Mouse (Mus musculus) heart, embryonic 13.5 days (tissue): ENCODE results near the gene Arap1. TPM values are rescaled to one million over a fixed set of nuclear protein-coding genes. Genes with fewer than 3 reads are reported as not detected.

Experiments used
- ATAC-seq: fragments of 200-750 bp; cut with Nextera tagmentation; 2 replicates; pipeline ENCODE4 v1.8.0; 2017; ENCODE audit warnings: moderate TSS enrichment; ENCODE audit not compliant: insufficient number of reproducible peaks, low FRiP score, low TSS enrichment; ENCODE audit errors: extremely low read depth
- H3K27ac ChIP-seq: fragments of 300-500 bp; sonication (generic); replicated peaks from 2 replicates; pipeline ENCODE4 v1.5.1; 2015; ENCODE audit warnings: moderate library complexity, mild to moderate bottlenecking, inconsistent platforms
- H3K27me3 ChIP-seq: fragments of 300-500 bp; sonication (generic); replicated peaks from 2 replicates; pipeline ENCODE4 v1.6.1; 2015; ENCODE audit warnings: mild to moderate bottlenecking, inconsistent platforms
- H3K36me3 ChIP-seq: fragments of 300-500 bp; sonication (generic); 2 replicates; pipeline ENCODE4 v1.6.1; 2015; ENCODE audit warnings: mild to moderate bottlenecking, inconsistent platforms
- H3K4me1 ChIP-seq: fragments of 300-500 bp; sonication (generic); 2 replicates; pipeline ENCODE4 v1.6.1; 2015; ENCODE audit warnings: inconsistent platforms
- H3K4me2 ChIP-seq: fragments of 300-500 bp; sonication (generic); 2 replicates; pipeline ENCODE4 v1.6.1; 2015; ENCODE audit warnings: inconsistent platforms, mild to moderate bottlenecking, moderate library complexity
- H3K4me3 ChIP-seq: fragments of 300-500 bp; sonication (generic); 2 replicates; pipeline ENCODE4 v1.5.1; 2015; ENCODE audit warnings: moderate library complexity, mild to moderate bottlenecking, inconsistent platforms
- H3K9ac ChIP-seq: fragments of 300-500 bp; sonication (generic); 2 replicates; pipeline ENCODE4 v1.6.1; 2015; ENCODE audit warnings: inconsistent platforms, mild to moderate bottlenecking, moderate library complexity
- H3K9me3 ChIP-seq: fragments of 300-500 bp; sonication (generic); 2 replicates; pipeline ENCODE4 v1.6.1; 2016; ENCODE audit warnings: inconsistent platforms
- WGBS: fragments of 180-500 bp; shearing (Covaris S2); methylation state at CpG from one replicate; pipeline ENCODE4 v1.1.7; 2015; ENCODE audit warnings: mixed read lengths; 5-methylcytosine and 5-hydroxymethylcytosine counted together
- polyA plus RNA-seq: library from polyadenylated mRNA; unstranded; fragments of >200 nt; fragmentation: Nextera tagmentation; extraction: Ambion mirVana; gene quantifications from 2 replicates; pipeline ENCODE4 v1.2.1, GENCODE M21; 2015

The Arap1 gene
- polyA plus RNA-seq, 1 experiment from 2014 or later: 26.3 TPM

GRCm38 (mm10) chr7:101363914-101364313, 16.0 kb downstream of the Arap1 start:
- Histone ChIP-seq H3K4me2 (no peak overlapping the region), H3K9me3 (no peaks in the 10 kb centered on the region), H3K27me3 (no peaks in the 10 kb centered on the region), H3K27ac (no peak overlapping the region), H3K36me3 (no peaks in the 10 kb centered on the region), H3K4me3 (no peak overlapping the region), H3K4me1 (peaks cover 21% of the 10 kb centered on the region; the same call in 1 of the 2 replicates), H3K9ac (no peak overlapping the region)
- WGBS: 67% methylated on average over 5 of the region's 5 CpGs
- no peak for ATAC-seq

DNA sequence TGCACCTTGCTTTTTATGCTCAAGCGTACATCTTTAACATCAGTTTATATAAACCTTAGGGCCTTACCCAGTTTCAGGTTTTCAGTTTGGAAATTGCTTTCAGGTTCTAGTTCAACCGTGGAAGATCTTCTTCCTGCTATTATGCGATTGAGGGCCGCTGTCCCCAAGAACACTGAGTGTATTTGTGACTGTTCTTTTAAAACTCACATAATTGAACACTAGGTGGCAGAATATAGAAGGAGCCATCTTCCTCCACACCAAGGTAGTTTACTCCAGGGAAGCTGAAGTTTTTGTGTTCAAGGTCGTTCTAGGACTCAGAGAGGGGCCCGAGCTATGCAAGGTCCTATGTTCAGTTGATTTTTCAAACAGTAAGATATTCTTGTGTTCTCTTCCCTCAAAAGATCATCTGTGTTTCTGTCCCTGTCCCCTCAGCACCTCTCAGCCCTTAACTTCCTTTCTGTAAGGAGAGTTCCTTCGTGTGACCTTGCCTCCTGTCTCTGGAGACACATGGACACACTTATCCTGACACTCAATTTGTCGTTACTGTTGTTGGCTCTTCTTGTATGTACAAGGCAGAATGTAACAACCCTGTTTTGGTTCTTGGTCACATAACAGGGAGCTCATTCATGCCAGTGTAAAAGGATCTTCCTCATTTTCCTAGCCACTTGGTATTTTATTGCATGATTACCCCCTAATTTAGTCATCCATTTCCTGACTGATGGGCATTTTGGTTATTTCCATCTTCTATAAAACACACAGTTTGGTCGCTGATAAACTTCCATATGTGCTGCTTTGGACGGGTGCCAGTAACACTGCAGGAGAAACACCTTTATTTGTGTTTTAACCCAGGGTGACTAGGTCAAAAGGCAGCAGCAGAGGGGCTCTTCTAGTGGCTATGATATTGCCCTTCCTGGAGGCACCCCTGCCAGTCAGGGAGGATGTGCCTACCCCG, 20.3 kb downstream of the Arap1 start:
- WGBS: 57% methylated on average over 11 of the region's 11 CpGs
- no peak overlapping the region for H3K4me3 ChIP-seq
- H3K4me1 ChIP-seq: peaks cover 10% of the 10 kb centered on the region; the same call in 1 of the 2 replicates
- H3K9me3 ChIP-seq: 0 out of 2 replicates have a peak, but pooled peaks cover 4% of the 10 kb centered on the region
- no peak overlapping the region for H3K4me2 ChIP-seq
- H3K36me3 ChIP-seq: no peaks in the 10 kb centered on the region
- H3K27me3 ChIP-seq: peaks cover 10% of the 10 kb centered on the region; the same call in 1 of the 2 replicates
- no peak overlapping the region for H3K9ac ChIP-seq
- ATAC-seq: no peak
- no peak overlapping the region for H3K27ac ChIP-seq

DNA sequence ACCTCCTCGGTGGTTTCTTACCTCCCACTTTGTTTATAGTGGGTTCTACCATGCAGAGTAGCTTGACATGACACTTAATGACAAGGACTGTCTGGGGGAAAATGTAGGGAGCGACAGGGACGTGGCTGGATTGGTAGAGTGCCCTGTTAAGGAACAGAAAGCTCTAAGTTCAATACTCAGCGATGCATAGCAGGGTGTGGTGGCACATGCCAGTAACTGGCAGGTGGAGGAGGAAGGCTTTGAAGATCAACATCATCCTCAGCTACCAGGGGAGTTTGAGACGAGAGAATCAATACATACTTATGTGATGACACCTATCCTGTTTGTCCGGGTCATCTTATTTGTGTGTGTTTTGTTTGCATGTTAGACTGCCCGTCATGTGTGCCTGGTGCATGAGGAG, 21.8 kb downstream of the Arap1 start:
- Histone ChIP-seq H3K9me3 (0 out of 2 replicates have a peak, but pooled peaks cover 4% of the 10 kb centered on the region), H3K27me3 (peaks cover 13% of the 10 kb centered on the region; the same call in 1 of the 2 replicates), H3K9ac (no peak overlapping the region), H3K36me3 (no peaks in the 10 kb centered on the region), H3K4me1 (peaks cover 4% of the 10 kb centered on the region; the same call in 1 of the 2 replicates), H3K4me3 (no peak overlapping the region), H3K4me2 (no peak overlapping the region), H3K27ac (no peak overlapping the region)
- 72% methylated on average over 7 of the region's 7 CpGs for WGBS
- ATAC-seq: no peak

DNA sequence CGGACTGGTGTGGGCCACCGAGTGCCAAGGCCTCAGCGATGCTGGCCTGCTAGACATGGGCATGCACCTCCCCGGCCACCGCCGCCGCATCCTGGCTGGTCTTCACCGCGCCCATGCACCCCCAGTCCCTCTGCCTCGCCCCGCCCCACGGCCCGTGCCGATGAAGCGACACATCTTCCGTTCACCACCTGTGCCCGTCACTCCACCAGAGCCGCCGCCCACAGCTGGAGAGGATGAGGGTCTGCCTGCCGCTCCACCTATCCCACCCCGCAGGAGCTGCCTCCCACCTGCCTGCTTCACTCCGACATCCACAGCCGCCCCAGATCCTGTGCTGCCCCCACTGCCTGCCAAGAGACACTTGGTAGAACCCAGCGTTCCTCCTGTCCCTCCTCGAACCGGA, 25.2 kb downstream of the Arap1 start:
- H3K4me2 ChIP-seq: no peak overlapping the region
- H3K9ac ChIP-seq: no peak overlapping the region
- no peak overlapping the region for H3K4me3 ChIP-seq
- peaks cover 13% of the 10 kb centered on the region; the same call in 1 of the 2 replicates for H3K27me3 ChIP-seq
- H3K36me3 ChIP-seq: no peaks in the 10 kb centered on the region
- 74% methylated on average over 26 of the region's 26 CpGs for WGBS
- peaks cover 13% of the 10 kb centered on the region for H3K4me1 ChIP-seq
- H3K27ac ChIP-seq: no peak overlapping the region
- no peak for ATAC-seq
- H3K9me3 ChIP-seq: 0 out of 2 replicates have a peak, but pooled peaks cover 4% of the 10 kb centered on the region

DNA sequence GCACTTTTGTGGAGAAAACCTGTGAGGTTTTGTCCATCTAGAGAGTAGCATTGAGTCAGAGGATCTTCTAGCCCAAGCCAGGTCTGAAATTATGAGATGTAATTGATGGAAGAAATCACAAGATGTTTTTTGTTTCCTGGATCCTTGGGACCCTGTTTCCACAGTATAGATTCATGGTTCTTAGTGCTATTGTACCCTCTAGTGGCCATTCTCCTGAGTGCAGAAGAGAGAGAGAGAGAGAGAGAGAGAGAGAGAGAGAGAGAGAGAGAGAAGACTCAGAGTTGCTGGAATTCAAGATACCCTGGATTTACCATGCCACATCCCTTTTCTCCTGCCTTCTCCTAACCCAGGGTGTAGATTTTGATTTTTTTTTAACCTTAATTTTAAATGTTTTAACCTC, 26.3 kb downstream of the Arap1 start:
- no peaks in the 10 kb centered on the region for H3K36me3 ChIP-seq
- no peak overlapping the region for H3K27ac ChIP-seq
- ATAC-seq: 0 out of 2 replicates have a peak, but pooled peaks have one; percentile 37
- no peak overlapping the region for H3K9ac ChIP-seq
- H3K4me1 ChIP-seq: peaks cover 22% of the 10 kb centered on the region
- H3K4me2 ChIP-seq: no peak overlapping the region
- peaks cover 13% of the 10 kb centered on the region; the same call in 1 of the 2 replicates for H3K27me3 ChIP-seq
- H3K9me3 ChIP-seq: 0 out of 2 replicates have a peak, but pooled peaks cover 4% of the 10 kb centered on the region
- no peak overlapping the region for H3K4me3 ChIP-seq

GRCm38 (mm10) chr7:101376701-101377340, 29.0 kb downstream of the Arap1 start:
- H3K4me2 ChIP-seq: no peak overlapping the region
- H3K4me3 ChIP-seq: no peak overlapping the region
- peaks cover 13% of the 10 kb centered on the region; the same call in 1 of the 2 replicates for H3K27me3 ChIP-seq
- no peak for ATAC-seq
- H3K36me3 ChIP-seq: no peaks in the 10 kb centered on the region
- no peak overlapping the region for H3K27ac ChIP-seq
- 72% methylated on average over 10 of the region's 10 CpGs for WGBS
- peaks cover 31% of the 10 kb centered on the region for H3K4me1 ChIP-seq
- no peak overlapping the region; the same call in 1 of the 2 replicates for H3K9ac ChIP-seq
- no peaks in the 10 kb centered on the region for H3K9me3 ChIP-seq

DNA sequence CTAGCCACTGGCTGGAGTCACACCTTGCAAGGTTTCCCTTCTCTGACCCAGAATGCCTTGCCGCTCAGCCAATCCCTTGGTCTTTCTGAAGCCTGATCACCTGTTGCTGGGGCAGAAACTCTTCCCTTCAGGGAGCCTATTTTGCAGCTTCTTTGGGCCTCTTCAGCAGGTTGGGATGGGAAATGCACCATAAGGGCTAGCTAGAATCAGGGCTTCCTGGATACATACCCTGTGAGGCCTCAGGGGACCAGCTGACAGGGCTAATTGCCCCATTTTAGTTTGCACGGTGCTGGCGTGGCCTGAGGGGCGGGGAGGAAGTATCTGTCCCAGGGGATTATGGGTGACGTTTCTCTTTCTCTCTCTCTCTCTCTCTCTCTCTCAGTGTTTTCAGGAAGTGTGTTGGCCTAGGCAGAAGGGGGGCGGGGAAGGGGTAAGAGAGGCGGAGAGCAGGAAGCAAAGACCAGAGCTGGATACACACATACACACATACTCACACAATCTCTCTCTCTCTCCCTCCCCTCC, 29.9 kb downstream of the Arap1 start:
- peak overlapping the region; percentile 65 for H3K4me2 ChIP-seq
- peaks cover 8% of the 10 kb centered on the region; the same call in 1 of the 2 replicates for H3K27me3 ChIP-seq
- peaks cover 31% of the 10 kb centered on the region for H3K4me1 ChIP-seq
- no peaks in the 10 kb centered on the region for H3K9me3 ChIP-seq
- H3K4me3 ChIP-seq: peak overlapping the region; percentile 40
- peak overlapping the region; percentile 77 for H3K9ac ChIP-seq
- no peaks in the 10 kb centered on the region for H3K36me3 ChIP-seq
- H3K27ac ChIP-seq: peak overlapping the region; percentile 78
- 0 out of 2 replicates have a peak, but pooled peaks have one; percentile 29 for ATAC-seq
- 34% methylated on average over 6 of the region's 7 CpGs for WGBS

DNA sequence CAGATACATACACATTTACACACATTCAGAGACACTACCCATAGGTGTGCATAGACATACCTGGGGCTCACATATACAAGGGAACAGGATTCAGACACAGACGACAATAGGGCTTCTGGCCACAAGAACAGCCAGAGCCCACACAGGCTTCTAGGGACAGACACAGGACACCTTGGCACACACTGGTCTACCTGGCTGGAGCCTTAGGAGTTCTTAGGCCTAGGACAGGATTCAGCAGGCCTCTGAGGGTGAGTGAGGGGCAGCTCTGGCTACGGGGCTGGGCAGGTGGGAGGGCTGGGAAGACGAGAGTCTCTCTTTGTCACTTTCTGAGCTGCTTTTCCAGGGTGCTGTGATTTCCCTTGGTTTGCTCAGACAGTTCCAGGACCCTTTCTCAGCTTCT, 30.4 kb downstream of the Arap1 start:
- WGBS: 54% methylated on average over 3 of the region's 3 CpGs
- no peaks in the 10 kb centered on the region for H3K9me3 ChIP-seq
- ATAC-seq: no peak

DNA sequence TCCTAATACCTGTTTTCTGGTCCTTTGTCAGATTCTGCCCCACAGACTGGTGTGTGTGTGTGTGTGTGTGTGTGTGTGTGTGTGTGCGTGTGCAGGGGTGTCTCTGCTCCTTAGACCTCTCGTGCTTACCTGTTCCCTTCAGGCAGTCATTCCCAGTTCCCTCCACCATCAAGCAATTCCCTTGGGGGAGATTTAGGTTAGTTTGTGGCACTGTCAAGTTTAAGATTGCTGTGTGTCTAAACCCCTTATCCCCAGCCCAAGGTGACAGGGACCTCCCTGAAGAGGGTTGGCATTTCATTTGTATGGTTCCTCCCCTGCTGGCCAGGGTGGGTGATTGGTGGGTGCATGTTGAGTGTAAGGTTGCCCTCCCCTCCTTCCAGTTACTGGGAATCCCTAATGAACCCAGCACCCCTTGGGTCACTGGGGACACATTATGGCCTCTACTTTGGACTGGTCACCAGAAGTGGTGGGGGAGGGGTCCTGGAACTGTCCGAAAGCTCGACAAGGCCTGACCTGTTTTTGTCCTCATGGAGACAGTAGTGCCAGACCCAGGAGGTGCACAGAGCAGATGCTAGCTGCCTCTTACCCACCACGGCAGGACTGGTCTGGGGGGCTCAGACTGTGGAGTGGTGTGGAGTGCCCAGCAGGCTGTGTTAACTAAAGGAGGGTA, 31.1 kb downstream of the Arap1 start:
- Histone ChIP-seq H3K4me3 (peak overlapping the region; percentile 40), H3K27ac (peak overlapping the region; percentile 78), H3K9ac (peak overlapping the region; percentile 77), H3K4me1 (peaks cover 33% of the 10 kb centered on the region), H3K9me3 (no peaks in the 10 kb centered on the region), H3K27me3 (no peaks in the 10 kb centered on the region), H3K4me2 (peak overlapping the region; percentile 65), H3K36me3 (no peaks in the 10 kb centered on the region)
- 49% methylated on average over 5 of the region's 5 CpGs for WGBS
- ATAC-seq: no peak

More for the DNA sequence above, 30.4 kb downstream of the Arap1 start:
- Histone ChIP-seq H3K27ac (peak overlapping the region; percentile 78), H3K9ac (peak overlapping the region; percentile 77), H3K36me3 (no peaks in the 10 kb centered on the region), H3K4me3 (peak overlapping the region; percentile 40), H3K27me3 (peaks cover 3% of the 10 kb centered on the region; the same call in 1 of the 2 replicates), H3K4me1 (peaks cover 31% of the 10 kb centered on the region), H3K4me2 (peak overlapping the region; percentile 65)

GRCm38 (mm10) chr7:101379732-101380131, 31.9 kb downstream of the Arap1 start:
- ATAC-seq: no peak
- Histone ChIP-seq H3K27ac (peak overlapping the region; percentile 78), H3K4me2 (peak overlapping the region; percentile 65), H3K4me3 (no peak overlapping the region), H3K4me1 (peaks cover 41% of the 10 kb centered on the region), H3K9ac (peak overlapping the region; percentile 77), H3K36me3 (no peaks in the 10 kb centered on the region), H3K9me3 (no peaks in the 10 kb centered on the region), H3K27me3 (no peaks in the 10 kb centered on the region)
- WGBS: 68% methylated on average over 2 of the region's 2 CpGs
